Mouse (Mus musculus) heart, adult 2 months (tissue): ENCODE results near the gene Mpeg1. TPM values are rescaled to one million over a fixed set of nuclear protein-coding genes. Genes with fewer than 3 reads are reported as not detected.
A peak's percentile ranks its signal among the peaks of the same experiment; 100 is the strongest.

ENCODE experiments used
- DNase-seq, 2 experiments: peaks; one replicate each; pipeline ENCODE4 v3.0.0; 2021
- H3K27ac ChIP-seq: fragments of 200-600 bp; 2 replicates; pipeline ENCODE4 v1.8.1; 2022
- H3K27me3 ChIP-seq: fragments of 200-500 bp; 2 replicates; pipeline ENCODE4 v1.6.1; 2012; ENCODE audit warnings: mild to moderate bottlenecking, low read length, inconsistent platforms, mixed read lengths; ENCODE audit not compliant: control insufficient read depth, insufficient read depth
- H3K36me3 ChIP-seq: fragments of 200-500 bp; 2 replicates; pipeline ENCODE4 v1.6.1; 2012; ENCODE audit warnings: low read length, inconsistent platforms; ENCODE audit not compliant: control insufficient read depth, insufficient read depth
- H3K4me1 ChIP-seq: fragments of 200-500 bp; 2 replicates; pipeline ENCODE4 v1.6.1; 2011; ENCODE audit warnings: low read length; ENCODE audit not compliant: control insufficient read depth, insufficient read depth
- H3K4me3 ChIP-seq: fragments of 200-600 bp; 2 replicates; pipeline ENCODE4 v1.8.1; 2022
- H3K79me2 ChIP-seq: fragments of 200-500 bp; replicated peaks from 2 replicates; pipeline ENCODE4 v1.6.1; 2012; ENCODE audit warnings: mild to moderate bottlenecking, inconsistent platforms, low read length, moderate library complexity, mixed read lengths; ENCODE audit not compliant: control insufficient read depth, insufficient read depth
- H3K9ac ChIP-seq: fragments of 200-500 bp; 2 replicates; pipeline ENCODE4 v1.6.1; 2012; ENCODE audit warnings: low read depth, mild to moderate bottlenecking, control low read depth, inconsistent platforms, low read length, mixed read lengths
- CTCF ChIP-seq: fragments of 200-600 bp; IDR thresholded peaks from 2 replicates; pipeline ENCODE4 v1.8.1; 2022; ENCODE audit warnings: antibody characterized with exemption, mild to moderate bottlenecking, moderate library complexity
- EP300 ChIP-seq: fragments of 200-500 bp; IDR thresholded peaks from 2 replicates; pipeline ENCODE4 v1.6.1; 2011; ENCODE audit warnings: low read depth, low read length, control low read depth; ENCODE audit not compliant: insufficient read depth
- POLR2A ChIP-seq: fragments of 200-500 bp; IDR thresholded peaks from 2 replicates; pipeline ENCODE4 v1.6.1; 2011; ENCODE audit warnings: mild to moderate bottlenecking, low read depth, low read length, control low read depth; ENCODE audit not compliant: insufficient read depth
- WGBS: fragments of 180-500 bp; shearing (Covaris S2); methylation state at CpG from one replicate; pipeline ENCODE4 v1.1.7; 2018; 5-methylcytosine and 5-hydroxymethylcytosine counted together
- intact Hi-C: fragments of 180-260 bp; cut with DNase I; formaldehyde crosslinking; loops from one replicate; pipeline ENCODE4 v1.15.1; 2025
- polyA plus RNA-seq: library from polyadenylated mRNA; depleted of rRNA; stranded (reverse); fragments of >200 nt; gene quantifications from 2 replicates; pipeline ENCODE4 v1.2.3, GENCODE M21; 2012
- total RNA-seq, 2 experiments: library from RNA; stranded (reverse); gene quantifications; 2 replicates each; pipeline ENCODE4 v1.2.3; 2021

The Mpeg1 gene
- total and polyA plus RNA-seq, 3 experiments, result 3.5 to 8.0 (median 7.4) TPM

DNA sequence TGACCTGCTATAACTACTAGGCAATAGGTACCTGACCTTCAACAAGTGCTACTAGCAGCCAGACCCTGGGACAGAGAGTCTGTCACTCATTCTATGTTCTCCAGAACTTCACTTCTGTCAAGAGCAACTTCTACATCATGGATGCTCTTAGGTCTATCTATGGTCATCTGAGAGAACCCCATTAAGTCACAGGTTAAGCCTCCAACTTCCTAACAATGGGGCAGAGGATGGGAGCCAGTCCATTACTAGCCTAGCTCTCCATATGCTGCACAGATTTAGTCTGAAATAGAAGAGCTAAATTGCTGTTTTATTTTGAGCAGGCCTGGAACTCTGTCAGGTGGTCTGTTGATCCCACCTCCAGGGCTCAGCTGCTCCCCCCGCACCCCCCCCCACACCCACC lies 38.4 kb downstream of the Mpeg1 start:
- H3K4me3 ChIP-seq, result no peak overlapping the region
- TF ChIP-seq POLR2A, result no peak
- TF ChIP-seq EP300, result no peak
- TF ChIP-seq CTCF, result no peak
- 76% methylated on average over 1 of the region's 1 CpGs for WGBS
- no peaks in the 10 kb centered on the region for H3K79me2 ChIP-seq
- no peak overlapping the region for H3K9ac ChIP-seq
- H3K27me3 ChIP-seq, result peaks cover 6% of the 10 kb centered on the region
- DNase-seq, result no peak
- H3K36me3 ChIP-seq, result no peaks in the 10 kb centered on the region; the same call in 1 of the 2 replicates
- H3K27ac ChIP-seq, result no peak overlapping the region; the same call in 1 of the 2 replicates
- intact Hi-C loops, result no loop called here
- H3K4me1 ChIP-seq, result no peaks in the 10 kb centered on the region; the same call in 1 of the 2 replicates

DNA sequence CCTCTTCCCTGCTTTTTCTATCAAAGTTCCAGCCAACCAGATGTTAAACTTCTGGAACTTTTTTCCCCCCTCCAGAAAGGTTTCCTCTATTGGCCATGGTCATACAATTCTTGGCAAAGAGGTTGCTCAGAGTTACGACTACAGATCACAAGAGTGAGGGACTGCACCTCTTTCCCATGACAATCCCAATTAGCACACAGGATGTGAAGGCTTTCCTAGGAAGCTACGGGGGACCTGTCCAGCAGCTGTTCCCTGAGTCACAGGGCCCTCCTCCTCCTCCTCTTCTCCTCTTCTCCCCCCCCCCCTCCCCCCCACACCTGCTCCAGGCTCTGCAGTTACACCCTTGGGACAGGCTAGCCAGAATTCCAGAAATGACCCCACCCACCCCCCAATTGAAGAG lies 38.9 kb downstream of the Mpeg1 start:
- Histone ChIP-seq H3K9ac (no peak overlapping the region), H3K27me3 (peaks cover 6% of the 10 kb centered on the region), H3K4me1 (no peaks in the 10 kb centered on the region; the same call in 1 of the 2 replicates), H3K27ac (peak overlapping the region; percentile 33; the same call in 1 of the 2 replicates), H3K4me3 (no peak overlapping the region), H3K79me2 (no peaks in the 10 kb centered on the region), H3K36me3 (no peaks in the 10 kb centered on the region; the same call in 1 of the 2 replicates)
- TF ChIP-seq EP300 (no peak), CTCF (no peak), POLR2A (no peak; the same call in 1 of the 2 replicates)
- 17% methylated on average over 2 of the region's 2 CpGs for WGBS
- intact Hi-C loops, result no loop called here
- DNase-seq, result no peak

DNA sequence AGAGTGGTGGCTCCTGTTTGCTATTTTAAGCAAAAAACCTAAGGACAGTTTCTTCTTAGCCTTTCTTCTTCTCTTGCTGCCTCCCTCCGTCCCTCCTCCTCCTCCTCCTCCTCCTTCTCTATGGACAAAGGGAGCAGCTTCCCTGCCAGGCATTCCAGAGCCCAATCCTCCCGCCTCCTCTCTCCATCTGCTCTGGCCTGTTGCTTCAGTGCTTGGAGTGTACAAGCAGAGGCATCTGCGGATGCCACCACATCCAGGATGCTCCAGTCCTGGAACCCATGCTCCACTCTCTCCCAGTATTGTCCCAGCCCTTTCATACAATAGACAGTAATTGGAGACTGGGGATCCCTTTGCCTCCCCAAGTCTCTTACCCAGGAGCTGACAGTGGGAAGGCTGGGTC lies 39.5 kb downstream of the Mpeg1 start:
- intact Hi-C loops, result loop anchor here (5.0 kb wide), 2 partner anchors 33 to 68 kb away; no protein-coding TSS in a partner anchor
- 28% methylated on average over 3 of the region's 3 CpGs for WGBS
- no peaks in the 10 kb centered on the region for H3K79me2 ChIP-seq
- peak overlapping the region; percentile 77 for H3K27ac ChIP-seq
- H3K27me3 ChIP-seq, result peaks cover 6% of the 10 kb centered on the region
- no peak overlapping the region for H3K9ac ChIP-seq
- TF ChIP-seq EP300 (no peak), POLR2A (no peak; the same call in none of the 2 replicates), CTCF (no peak)
- peak overlapping the region; percentile 63; the same call in 1 of the 2 replicates for H3K4me3 ChIP-seq
- no peaks in the 10 kb centered on the region; the same call in 1 of the 2 replicates for H3K4me1 ChIP-seq
- peak; percentile 63 to 64 for DNase-seq
- no peaks in the 10 kb centered on the region; the same call in 1 of the 2 replicates for H3K36me3 ChIP-seq

DNA sequence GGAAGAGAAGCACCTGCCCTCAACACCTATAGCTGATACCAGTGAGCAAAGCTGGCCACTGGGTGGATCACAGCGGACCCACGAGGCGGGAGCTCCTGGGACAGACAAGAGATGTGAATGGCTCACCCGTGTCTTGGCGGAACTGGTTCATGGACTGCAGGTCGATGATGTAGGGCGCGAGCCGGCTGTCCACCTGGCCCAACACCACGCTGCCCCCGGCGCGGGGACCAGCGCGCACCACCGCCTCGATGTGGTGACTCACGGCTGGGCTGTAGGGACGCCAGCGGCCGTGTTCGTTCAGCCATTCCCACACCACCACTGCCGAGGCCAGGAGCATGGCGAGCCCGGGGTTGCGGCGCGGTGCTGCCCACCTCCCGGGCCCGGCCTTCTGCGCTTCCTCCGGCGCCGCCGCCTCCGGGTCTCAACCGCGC lies 40.3 kb downstream of the Mpeg1 start:
- Histone ChIP-seq H3K9ac (peak overlapping the region; percentile 72), H3K79me2 (no peaks in the 10 kb centered on the region), H3K27ac (peak overlapping the region; percentile 77), H3K4me1 (no peaks in the 10 kb centered on the region; the same call in 1 of the 2 replicates), H3K36me3 (no peaks in the 10 kb centered on the region; the same call in 1 of the 2 replicates), H3K4me3 (peak overlapping the region; percentile 63), H3K27me3 (peaks cover 6% of the 10 kb centered on the region)
- peak; percentile 61 to 63 for DNase-seq
- WGBS, result 2% methylated on average over 38 of the region's 38 CpGs
- TF ChIP-seq CTCF (no peak), POLR2A (no peak), EP300 (no peak)
- intact Hi-C loops, result loop anchor here (5.0 kb wide), 2 partner anchors 34 to 69 kb away; no protein-coding TSS in a partner anchor

DNA sequence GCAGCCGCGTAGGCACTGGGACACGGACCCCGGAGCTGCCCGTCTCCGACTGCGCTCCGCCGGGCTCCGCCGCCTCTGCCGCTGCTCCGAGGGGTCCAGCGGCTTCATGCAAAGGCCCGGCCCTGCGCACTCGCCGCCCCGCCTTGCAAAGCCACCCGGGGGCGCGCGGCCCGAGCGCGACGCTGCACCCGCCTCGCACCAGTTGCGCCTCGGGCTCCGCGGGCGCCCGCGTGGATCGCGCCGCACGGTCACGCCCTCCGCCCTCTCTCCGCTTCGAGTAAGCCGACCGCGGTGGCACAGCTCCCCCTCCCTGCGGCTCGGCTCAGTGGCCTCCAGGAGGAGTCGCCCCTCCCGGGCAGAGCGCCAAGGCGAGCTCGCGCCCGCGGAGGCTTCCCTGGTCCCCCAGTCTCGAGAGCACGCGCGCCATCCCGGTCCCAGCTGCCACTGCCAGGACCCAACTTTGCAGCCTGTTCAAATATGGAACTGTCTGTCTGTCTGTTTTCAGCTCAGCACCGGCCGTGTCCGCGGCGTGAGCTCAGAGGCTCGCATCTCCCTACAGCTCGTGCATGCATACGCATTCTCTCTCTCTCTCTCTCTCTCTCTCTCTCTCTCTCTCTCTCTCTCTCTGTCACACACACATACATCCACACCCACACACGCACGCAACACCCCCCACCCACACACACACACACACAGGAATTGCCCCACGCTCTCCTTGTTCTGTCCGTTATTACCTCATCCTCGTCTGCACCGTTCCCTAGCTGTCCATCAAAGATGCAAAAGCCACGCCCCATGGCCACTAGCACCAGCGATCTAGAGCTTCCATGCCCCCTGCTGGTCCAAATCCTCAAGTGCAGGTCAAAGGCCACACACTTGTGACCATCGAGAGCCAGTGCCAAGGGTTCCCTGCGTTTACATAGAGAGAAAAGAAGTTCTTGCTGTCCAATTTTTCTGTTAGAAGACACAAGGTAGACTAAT lies 41.1 kb downstream of the Mpeg1 start, which contains the start of gene Dtx4:
Gene Dtx4 (minus strand): TSS at position 85 of the 978 bp plus-strand sequence.
- H3K4me1 ChIP-seq, result no peaks in the 10 kb centered on the region
- peak within 1 kb of the TSS; percentile 77 for H3K27ac ChIP-seq
- intact Hi-C loops, result loop anchor here (5.0 kb wide), 2 partner anchors 34 to 69 kb away; no protein-coding TSS in a partner anchor
- H3K27me3 ChIP-seq, result peaks cover 6% of the 10 kb centered on the region
- TF ChIP-seq EP300 (peak; percentile 84; the same call in 1 of the 2 replicates), POLR2A (0 out of 2 replicates have a peak, but pooled peaks have one; percentile 11), CTCF (peak; percentile 82)
- H3K4me3 ChIP-seq, result peak within 1 kb of the TSS; percentile 63
- H3K9ac ChIP-seq, result peak within 1 kb of the TSS; percentile 72
- WGBS, result under 1% methylated on average over 73 of the region's 80 CpGs
- no peaks in the 10 kb centered on the region for H3K36me3 ChIP-seq
- peak; percentile 91 to 92 for DNase-seq
- no peaks in the 10 kb centered on the region for H3K79me2 ChIP-seq

DNA sequence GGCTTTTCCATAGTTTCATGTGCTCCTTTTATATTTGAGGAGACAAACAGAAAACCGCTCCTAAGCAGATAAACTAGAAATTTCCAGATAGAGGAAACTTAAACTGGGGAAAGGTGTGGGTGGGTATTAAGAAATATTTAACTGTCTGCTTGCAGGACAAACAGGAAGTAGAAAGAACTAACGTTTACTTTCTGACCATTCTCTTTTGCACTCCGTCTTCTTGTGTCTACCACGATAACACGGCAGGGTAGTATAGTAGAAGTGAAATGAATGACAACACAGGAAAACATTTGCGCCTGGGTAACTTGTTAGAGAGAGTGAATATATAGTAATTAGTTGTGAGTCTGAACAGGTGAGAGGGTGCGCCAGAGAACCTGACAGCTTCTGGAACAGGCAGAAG lies 42.2 kb downstream of the Mpeg1 start:
- WGBS, result 82% methylated on average over 7 of the region's 7 CpGs
- Histone ChIP-seq H3K4me3 (no peak overlapping the region), H3K27me3 (peaks cover 6% of the 10 kb centered on the region), H3K27ac (no peak overlapping the region), H3K79me2 (no peaks in the 10 kb centered on the region), H3K36me3 (no peaks in the 10 kb centered on the region), H3K4me1 (no peaks in the 10 kb centered on the region), H3K9ac (no peak overlapping the region)
- intact Hi-C loops, result loop anchor here (5.0 kb wide), 2 partner anchors 35 to 70 kb away; no protein-coding TSS in a partner anchor
- TF ChIP-seq POLR2A (no peak), CTCF (no peak), EP300 (no peak)
- no peak for DNase-seq
